Mouse (Mus musculus) hindbrain, embryonic 14.5 days (tissue): ENCODE results near the gene Mettl1. TPM values are rescaled to one million over a fixed set of nuclear protein-coding genes. Genes with fewer than 3 reads are reported as not detected.

Experiments used
- ATAC-seq: fragments of 200-750 bp; cut with Nextera tagmentation; 2 replicates; pipeline ENCODE4 v1.8.0; 2017; ENCODE audit warnings: moderate number of reproducible peaks, mild to moderate bottlenecking, moderate TSS enrichment, moderate library complexity; ENCODE audit not compliant: low FRiP score
- DNase-seq: peaks from one replicate; pipeline ENCODE4 v3.0.0-alpha.2; 2015; ENCODE audit warnings: low spot score
- H3K27ac ChIP-seq: fragments of 300-500 bp; sonication (generic); 2 replicates; pipeline ENCODE4 v1.5.1; 2014; ENCODE audit warnings: mild to moderate bottlenecking, moderate library complexity
- H3K27me3 ChIP-seq: fragments of 300-500 bp; sonication (generic); 2 replicates; pipeline ENCODE4 v1.6.1; 2014; ENCODE audit warnings: mild to moderate bottlenecking, low read length, mixed read lengths; ENCODE audit not compliant: control insufficient read depth, insufficient read depth
- H3K36me3 ChIP-seq: fragments of 300-500 bp; sonication (generic); replicated peaks from 2 replicates; pipeline ENCODE4 v1.6.1; 2014; ENCODE audit not compliant: control insufficient read depth, insufficient read depth
- H3K4me1 ChIP-seq: fragments of 300-500 bp; sonication (generic); replicated peaks from 2 replicates; pipeline ENCODE4 v1.6.1; 2014; ENCODE audit warnings: antibody characterized with exemption, low read length, mixed read lengths; ENCODE audit not compliant: control insufficient read depth, insufficient read depth
- H3K4me2 ChIP-seq: fragments of 300-500 bp; sonication (generic); replicated peaks from 2 replicates; pipeline ENCODE4 v1.6.1; 2014; ENCODE audit warnings: mild to moderate bottlenecking, moderate library complexity
- H3K4me3 ChIP-seq: fragments of 300-500 bp; sonication (generic); replicated peaks from 2 replicates; pipeline ENCODE4 v1.5.1; 2014; ENCODE audit warnings: mild to moderate bottlenecking, low read length
- H3K9ac ChIP-seq: fragments of 300-500 bp; sonication (generic); 2 replicates; pipeline ENCODE4 v1.6.1; 2014
- H3K9me3 ChIP-seq: fragments of 300-500 bp; sonication (generic); 2 replicates; pipeline ENCODE4 v1.6.1; 2016; ENCODE audit warnings: low read length; ENCODE audit not compliant: control insufficient read depth
- WGBS: fragments of 180-500 bp; shearing (Covaris S2); extraction: QIAGEN DNeasy Blood & Tissue Kit; methylation state at CpG from one replicate; pipeline ENCODE4 v1.1.7; 2014; 5-methylcytosine and 5-hydroxymethylcytosine counted together
- polyA plus RNA-seq: library from polyadenylated mRNA; unstranded; fragments of >200 nt; fragmentation: Nextera tagmentation; extraction: Ambion mirVana; gene quantifications from 2 replicates; pipeline ENCODE4 v1.2.1, GENCODE M21; 2014

The Mettl1 gene
- polyA plus RNA-seq, 1 experiment from 2014 or later: 22.1 TPM

- H3K9me3 ChIP-seq: no peaks in the 10 kb centered on the region
- no peaks in the 10 kb centered on the region for H3K4me1 ChIP-seq
- DNase-seq: no peak
- H3K27me3 ChIP-seq: no peaks in the 10 kb centered on the region
- H3K36me3 ChIP-seq: peaks cover 15% of the 10 kb centered on the region; the same call in 1 of the 2 replicates
- H3K9ac ChIP-seq: no peak overlapping the region
- H3K4me2 ChIP-seq: no peak overlapping the region
- ATAC-seq: no peak
- no peak overlapping the region for H3K4me3 ChIP-seq
- H3K27ac ChIP-seq: no peak overlapping the region
- WGBS: 69% methylated on average over 7 of the region's 7 CpGs
Measured at GRCm38 (mm10) chr10:127003806-127004205, 37.4 kb upstream of the Mettl1 start.

- H3K4me2 ChIP-seq: no peak overlapping the region
- H3K27ac ChIP-seq: no peak overlapping the region
- no peak overlapping the region for H3K4me3 ChIP-seq
- no peaks in the 10 kb centered on the region for H3K4me1 ChIP-seq
- DNase-seq: no peak
- no peak for ATAC-seq
- WGBS: 64% methylated on average over 5 of the region's 5 CpGs
- H3K36me3 ChIP-seq: no peaks in the 10 kb centered on the region
- no peaks in the 10 kb centered on the region for H3K27me3 ChIP-seq
- H3K9me3 ChIP-seq: no peaks in the 10 kb centered on the region
- no peak overlapping the region for H3K9ac ChIP-seq
Measured at GRCm38 (mm10) chr10:127016488-127016887, 24.7 kb upstream of the Mettl1 start.

- Histone ChIP-seq H3K4me2 (no peak overlapping the region), H3K27me3 (no peaks in the 10 kb centered on the region), H3K4me3 (no peak overlapping the region), H3K27ac (no peak overlapping the region), H3K9me3 (no peaks in the 10 kb centered on the region), H3K9ac (no peak overlapping the region), H3K36me3 (peaks cover 5% of the 10 kb centered on the region), H3K4me1 (no peaks in the 10 kb centered on the region)
- no peak for ATAC-seq
- WGBS: 21% methylated on average over 2 of the region's 2 CpGs
- DNase-seq: no peak
Measured at GRCm38 (mm10) chr10:127017071-127017470, 24.1 kb upstream of the Mettl1 start.

GRCm38 (mm10) chr10:127018422-127018821, 22.8 kb upstream of the Mettl1 start:
- DNase-seq: no peak
- Histone ChIP-seq H3K4me1 (no peaks in the 10 kb centered on the region), H3K9ac (no peak overlapping the region), H3K4me2 (no peak overlapping the region), H3K9me3 (no peaks in the 10 kb centered on the region), H3K36me3 (peaks cover 17% of the 10 kb centered on the region), H3K27ac (no peak overlapping the region), H3K27me3 (no peaks in the 10 kb centered on the region), H3K4me3 (no peak overlapping the region)
- WGBS: 80% methylated on average over 16 of the region's 16 CpGs
- no peak for ATAC-seq

- H3K4me2 ChIP-seq: peak within 1 kb of the TSS; percentile 92
- H3K27ac ChIP-seq: peak within 1 kb of the TSS; percentile 55
- peaks cover 36% of the 10 kb centered on the region for H3K36me3 ChIP-seq
- WGBS: 5% methylated on average over 55 of the region's 56 CpGs
- peak within 1 kb of the TSS; percentile 72 for H3K9ac ChIP-seq
- no peaks in the 10 kb centered on the region for H3K27me3 ChIP-seq
- peaks cover 8% of the 10 kb centered on the region; the same call in 1 of the 2 replicates for H3K4me1 ChIP-seq
- ATAC-seq (peak; percentile 87), DNase-seq (peak; percentile 96)
- H3K9me3 ChIP-seq: no peaks in the 10 kb centered on the region
- H3K4me3 ChIP-seq: peak within 1 kb of the TSS; percentile 60
Measured at GRCm38 (mm10) chr10:127030336-127031296, 10.6 kb upstream of the Mettl1 start, which contains the start of gene Tsfm. Gene Tsfm (minus strand): TSS chr10:127030840.

- Histone ChIP-seq H3K4me2 (no peak overlapping the region), H3K4me1 (peaks cover 8% of the 10 kb centered on the region; the same call in 1 of the 2 replicates), H3K9me3 (no peaks in the 10 kb centered on the region), H3K27me3 (no peaks in the 10 kb centered on the region), H3K4me3 (no peak overlapping the region), H3K36me3 (peaks cover 10% of the 10 kb centered on the region), H3K27ac (no peak overlapping the region), H3K9ac (no peak overlapping the region)
- 85% methylated on average over 8 of the region's 8 CpGs for WGBS
- DNase-seq (no peak), ATAC-seq (no peak)
Measured at GRCm38 (mm10) chr10:127033301-127033741, 7.9 kb upstream of the Mettl1 start.

- Histone ChIP-seq H3K4me2 (no peak overlapping the region), H3K4me1 (no peaks in the 10 kb centered on the region), H3K36me3 (no peaks in the 10 kb centered on the region), H3K9me3 (no peaks in the 10 kb centered on the region), H3K27me3 (peaks cover 11% of the 10 kb centered on the region; the same call in 1 of the 2 replicates), H3K27ac (no peak overlapping the region), H3K9ac (no peak overlapping the region), H3K4me3 (no peak overlapping the region)
- ATAC-seq (no peak), DNase-seq (no peak)
- 86% methylated on average over 12 of the region's 12 CpGs for WGBS
Measured at GRCm38 (mm10) chr10:127036273-127036672, 4.9 kb upstream of the Mettl1 start.

GRCm38 (mm10) chr10:127037641-127038040, 3.6 kb upstream of the Mettl1 start:
- Histone ChIP-seq H3K36me3 (no peaks in the 10 kb centered on the region), H3K4me1 (peaks cover 5% of the 10 kb centered on the region), H3K27ac (no peak overlapping the region), H3K27me3 (peaks cover 11% of the 10 kb centered on the region; the same call in 1 of the 2 replicates), H3K4me3 (no peak overlapping the region), H3K9ac (no peak overlapping the region), H3K4me2 (no peak overlapping the region), H3K9me3 (no peaks in the 10 kb centered on the region)
- DNase-seq: no peak
- ATAC-seq: no peak
- WGBS: 65% methylated on average over 12 of the region's 12 CpGs

- no peak overlapping the region for H3K27ac ChIP-seq
- peak overlapping the region; percentile 82 for H3K9ac ChIP-seq
- peak overlapping the region; percentile 63 for H3K4me3 ChIP-seq
- H3K9me3 ChIP-seq: no peaks in the 10 kb centered on the region
- H3K36me3 ChIP-seq: peaks cover 6% of the 10 kb centered on the region; the same call in 1 of the 2 replicates
- DNase-seq (no peak), ATAC-seq (no peak)
- H3K4me1 ChIP-seq: peaks cover 6% of the 10 kb centered on the region
- peaks cover 11% of the 10 kb centered on the region; the same call in 1 of the 2 replicates for H3K27me3 ChIP-seq
- peak overlapping the region; percentile 98 for H3K4me2 ChIP-seq
- 2% methylated on average over 20 of the region's 20 CpGs for WGBS
Measured at GRCm38 (mm10) chr10:127040569-127041214, 522 bp upstream of the Mettl1 start.
